Mouse (Mus musculus) ES-E14 (cell line): ENCODE data around the gene Olfr1133. TPM values are rescaled to one million over a fixed set of nuclear protein-coding genes. Genes with fewer than 3 reads are reported as not detected.

Source experiments
- DNase-seq: peaks from one replicate; pipeline ENCODE4 v3.0.0-alpha.2; 2013; ENCODE audit warnings: low read depth, low spot score
- H3K27ac ChIP-seq: 2 replicates; pipeline ENCODE4 v1.5.1; 2012; ENCODE audit warnings: low read depth, mild to moderate bottlenecking, low read length, moderate library complexity, mixed read lengths; ENCODE audit not compliant: poor library complexity, insufficient read depth, severe bottlenecking
- H3K36me3 ChIP-seq: 2 replicates; pipeline ENCODE4 v1.6.1; 2012; ENCODE audit warnings: mild to moderate bottlenecking, low read length, moderate library complexity, mixed read lengths; ENCODE audit not compliant: control insufficient read depth, poor library complexity, insufficient read depth, severe bottlenecking
- H3K4me1 ChIP-seq, 2 experiments: fragments of 150-350 bp in 1 of 2; sonication (generic) in 1 of 2; 2 replicates each; pipeline ENCODE4 v1.6.1; 2012; ENCODE audit warnings: low read length in 2 of 2, mild to moderate bottlenecking in 1 of 2, mixed read lengths in 1 of 2; ENCODE audit not compliant: control insufficient read depth in 2 of 2, insufficient read depth in 2 of 2, poor library complexity in 1 of 2
- H3K4me3 ChIP-seq, 2 experiments: fragments of 150-350 bp in 1 of 2; sonication (generic) in 1 of 2; 2 replicates each; pipeline ENCODE4 v1.5.1; 2012; ENCODE audit warnings: low read length in 2 of 2, low read depth in 1 of 2, mild to moderate bottlenecking in 1 of 2, mixed read lengths in 1 of 2; ENCODE audit not compliant: insufficient read depth in 1 of 2, poor library complexity in 1 of 2, severe bottlenecking in 1 of 2
- H3K9ac ChIP-seq: 2 replicates; pipeline ENCODE4 v1.6.1; 2012; ENCODE audit warnings: low read depth, mild to moderate bottlenecking, low read length, mixed read lengths; ENCODE audit not compliant: poor library complexity, insufficient read depth, severe bottlenecking
- H3K9me3 ChIP-seq: fragments of 150-350 bp; sonication (generic); 2 replicates; pipeline ENCODE4 v1.6.1; 2012; ENCODE audit warnings: low read depth, mild to moderate bottlenecking, low read length; ENCODE audit not compliant: control insufficient read depth, insufficient read depth
- CHD2 ChIP-seq: IDR thresholded peaks from 2 replicates; pipeline ENCODE4 v1.6.1; 2014; ENCODE audit warnings: mild to moderate bottlenecking, low read depth, low read length, inconsistent platforms
- HCFC1 ChIP-seq: IDR thresholded peaks from 2 replicates; pipeline ENCODE4 v1.6.1; 2012; ENCODE audit warnings: low read length, inconsistent platforms, borderline replicate concordance; ENCODE audit not compliant: insufficient read depth
- MAFK ChIP-seq: IDR thresholded peaks from 2 replicates; pipeline ENCODE4 v1.6.1; 2014; ENCODE audit warnings: mild to moderate bottlenecking, low read depth, low read length, inconsistent platforms; ENCODE audit not compliant: insufficient read depth
- ZC3H11A ChIP-seq: IDR thresholded peaks from 2 replicates; pipeline ENCODE4 v1.6.1; 2012; ENCODE audit warnings: low read depth, mild to moderate bottlenecking, inconsistent platforms, low read length, borderline replicate concordance
- ZNF384 ChIP-seq: IDR thresholded peaks from 2 replicates; pipeline ENCODE4 v1.6.1; 2012; ENCODE audit warnings: low read depth, low read length, inconsistent platforms
- in situ Hi-C, 2 experiments: fragments of 600-800 bp; cut with MboI; formaldehyde crosslinking; loops; one replicate each; pipeline ENCODE4 v1.15.1; 2025; ENCODE audit warnings: low sequenced_read_pairs in 2 of 2, inconsistent platforms in 1 of 2; ENCODE audit not compliant: unreplicated experiment in 2 of 2
- total RNA-seq: library from RNA; depleted of rRNA; stranded (reverse); fragments of 300-350 nt; gene quantifications from 2 replicates; pipeline ENCODE4 v1.2.3, GENCODE M21; 2012; rRNA removed

The Olfr1133 gene
- not detected in 2 replicates for total RNA-seq

- no peak within 1 kb of the TSS for H3K4me3 ChIP-seq
- no peaks in the 10 kb centered on the region for H3K9me3 ChIP-seq
- in situ Hi-C loops = no loop called here
- no peak for DNase-seq
- no peak within 1 kb of the TSS for H3K27ac ChIP-seq
- H3K4me1 ChIP-seq = no peaks in the 10 kb centered on the region
- H3K9ac ChIP-seq = no peak within 1 kb of the TSS
- no peaks in the 10 kb centered on the region for H3K36me3 ChIP-seq
- TF ChIP-seq ZNF384 = no peak
- TF ChIP-seq HCFC1 = no peak
- TF ChIP-seq ZC3H11A = no peak
- TF ChIP-seq CHD2 = no peak
- TF ChIP-seq MAFK = no peak
Observed at GRCm38 (mm10) chr2:87647274-87647673, at the start of gene Olfr1133. TSS of gene Olfr1133 (minus strand) at chr2:87647374.

- H3K36me3 ChIP-seq = no peaks in the 10 kb centered on the region
- H3K9me3 ChIP-seq = no peaks in the 10 kb centered on the region
- in situ Hi-C loops = no loop called here
- no peak within 1 kb of the TSS for H3K27ac ChIP-seq
- no peak for DNase-seq
- TF ChIP-seq ZC3H11A (no peak), MAFK (no peak)
- no peak within 1 kb of the TSS for H3K9ac ChIP-seq
- H3K4me3 ChIP-seq = no peak within 1 kb of the TSS
- H3K4me1 ChIP-seq = no peaks in the 10 kb centered on the region
Observed at GRCm38 (mm10) chr2:87693847-87694246, 46.7 kb upstream of the Olfr1133 start, which contains the start of gene Olfr1136. TSS of gene Olfr1136 (minus strand) at chr2:87693947.

- no peaks in the 10 kb centered on the region for H3K36me3 ChIP-seq
- no peak within 1 kb of the TSS for H3K27ac ChIP-seq
- TF ChIP-seq ZC3H11A (no peak), MAFK (no peak), CHD2 (no peak), HCFC1 (no peak), ZNF384 (no peak)
- no peaks in the 10 kb centered on the region for H3K4me1 ChIP-seq
- in situ Hi-C loops = no loop called here
- no peak within 1 kb of the TSS for H3K4me3 ChIP-seq
- no peak for DNase-seq
- no peaks in the 10 kb centered on the region for H3K9me3 ChIP-seq
- no peak within 1 kb of the TSS for H3K9ac ChIP-seq
Observed at GRCm38 (mm10) chr2:87673564-87673963, 26.4 kb upstream of the Olfr1133 start, which contains the start of gene Olfr1135. TSS of gene Olfr1135 (minus strand) at chr2:87673664.

GRCm38 (mm10) chr2:87658360-87658759 is 11.2 kb upstream of the Olfr1133 start, which contains the start of gene Olfr1134:
TSS of gene Olfr1134 (minus strand) at chr2:87658460.
- Histone ChIP-seq H3K4me1 (no peaks in the 10 kb centered on the region), H3K9ac (no peak within 1 kb of the TSS), H3K36me3 (no peaks in the 10 kb centered on the region), H3K4me3 (no peak within 1 kb of the TSS), H3K27ac (no peak within 1 kb of the TSS), H3K9me3 (no peaks in the 10 kb centered on the region)
- in situ Hi-C loops = no loop called here
- no peak for DNase-seq
- TF ChIP-seq CHD2 = no peak
- no peak for TF ChIP-seq ZC3H11A
- TF ChIP-seq ZNF384 = no peak
- TF ChIP-seq HCFC1 = no peak
- TF ChIP-seq MAFK = no peak

- H3K4me1 ChIP-seq = no peaks in the 10 kb centered on the region
- H3K27ac ChIP-seq = no peak overlapping the region
- H3K9ac ChIP-seq = no peak overlapping the region
- in situ Hi-C loops = no loop called here
- no peaks in the 10 kb centered on the region for H3K9me3 ChIP-seq
- H3K36me3 ChIP-seq = no peaks in the 10 kb centered on the region
- TF ChIP-seq ZC3H11A = no peak
- peak; percentile 92 for TF ChIP-seq MAFK
- DNase-seq = no peak
- no peak overlapping the region for H3K4me3 ChIP-seq
Observed at GRCm38 (mm10) chr2:87642441-87642840, 4.7 kb downstream of the Olfr1133 start.
